Mouse (Mus musculus) lung, postnatal 0 days (tissue): ENCODE data around the gene Soga1.

Experiments used
- CTCF ChIP-seq: IDR thresholded peaks from 2 replicates; pipeline ENCODE4 v1.5.1; 2016; ENCODE audit warnings: antibody characterized with exemption, mild to moderate bottlenecking
- EP300 ChIP-seq: IDR thresholded peaks from 2 replicates; pipeline ENCODE4 v1.6.1; 2016; ENCODE audit warnings: antibody characterized with exemption, mild to moderate bottlenecking, control low read depth

GRCm38 (mm10) chr2:157055721-157056120 lies 23.3 kb downstream of the Soga1 start:
- TF ChIP-seq CTCF (no peak), EP300 (no peak)
